7 mouse cellular contexts compared by ENCODE assay signal in the genomic region with DNA sequence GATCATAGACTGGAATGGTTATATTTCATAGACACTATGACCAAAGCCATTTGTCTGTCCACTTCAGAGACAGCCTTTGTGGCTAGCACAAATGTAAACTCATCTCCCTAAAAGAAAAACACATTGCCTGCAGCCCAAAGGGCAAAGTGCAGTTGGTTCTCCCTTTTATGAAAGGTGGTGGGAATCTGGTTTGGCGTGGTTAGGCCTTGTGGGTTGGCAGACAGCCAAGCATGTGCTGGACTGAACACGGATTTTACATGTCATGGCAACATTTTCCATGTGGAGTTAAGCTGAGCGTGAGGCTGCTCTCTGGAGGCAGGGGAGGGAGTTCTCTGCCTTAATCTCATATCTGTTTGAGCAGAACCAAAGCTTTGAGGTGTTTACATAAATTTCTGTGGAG.
DNase-seq lines count a peak whose midpoint lies in the region; ATAC-seq lines count a peak whose summit lies in the region.

No protein-coding gene starts in this region.

- ATAC-seq in midbrain, embryonic 14.5 days (ENCODE audit: low FRiP score, low TSS enrichment): no peak
- ATAC-seq in midbrain, embryonic 15.5 days (replicated peaks): no peak
- ATAC-seq in heart, embryonic 15.5 days (replicated peaks; ENCODE audit: insufficient number of reproducible peaks, insufficient read depth, low FRiP score, low read depth): no peak
- no peak for ATAC-seq in limb, embryonic 12.5 days (ENCODE audit: insufficient number of reproducible peaks, insufficient read depth, low FRiP score, low TSS enrichment, low read depth)
- peak; percentile 72 for ATAC-seq in stomach, embryonic 15.5 days (ENCODE audit: insufficient read depth, low FRiP score, low read depth)
- ATAC-seq in cerebellum, adult (ENCODE audit: insufficient number of reproducible peaks, low FRiP score, low TSS enrichment): no peak
- no peak for ATAC-seq in hindbrain, embryonic 12.5 days (ENCODE audit: low FRiP score)

- DNase-seq in midbrain, embryonic 14.5 days: peak; percentile 29

- H3K9me3 ChIP-seq in midbrain, embryonic 14.5 days (ENCODE audit: control insufficient read depth, low read length): no peaks in the 10 kb centered on the region
- no peaks in the 10 kb centered on the region for H3K9me3 ChIP-seq in midbrain, embryonic 15.5 days
- H3K9me3 ChIP-seq in heart, embryonic 15.5 days (replicated peaks): no peaks in the 10 kb centered on the region
- no peaks in the 10 kb centered on the region for H3K9me3 ChIP-seq in limb, embryonic 12.5 days
- H3K9me3 ChIP-seq in stomach, embryonic 15.5 days: no peaks in the 10 kb centered on the region
- no peaks in the 10 kb centered on the region for H3K9me3 ChIP-seq in hindbrain, embryonic 12.5 days (replicated peaks)

- no peaks in the 10 kb centered on the region for H3K4me1 ChIP-seq in midbrain, embryonic 14.5 days (ENCODE audit: control insufficient read depth, insufficient read depth, low read length)
- no peaks in the 10 kb centered on the region for H3K4me1 ChIP-seq in midbrain, embryonic 15.5 days
- H3K4me1 ChIP-seq in heart, embryonic 15.5 days (replicated peaks): peaks cover 23% of the 10 kb centered on the region
- H3K4me1 ChIP-seq in limb, embryonic 12.5 days (replicated peaks): peaks cover 17% of the 10 kb centered on the region
- peaks cover 7% of the 10 kb centered on the region; the same call in 1 of the 2 replicates for H3K4me1 ChIP-seq in stomach, embryonic 15.5 days
- H3K4me1 ChIP-seq in hindbrain, embryonic 12.5 days: 0 out of 2 replicates have a peak, but pooled peaks cover 2% of the 10 kb centered on the region

- no peak overlapping the region for H3K9ac ChIP-seq in midbrain, embryonic 14.5 days (replicated peaks; ENCODE audit: low read length)
- no peak overlapping the region for H3K9ac ChIP-seq in midbrain, embryonic 15.5 days
- no peak overlapping the region for H3K9ac ChIP-seq in heart, embryonic 15.5 days
- H3K9ac ChIP-seq in limb, embryonic 12.5 days (replicated peaks): no peak overlapping the region
- no peak overlapping the region for H3K9ac ChIP-seq in stomach, embryonic 15.5 days
- no peak overlapping the region for H3K9ac ChIP-seq in hindbrain, embryonic 12.5 days

- no peak overlapping the region for H3K27ac ChIP-seq in midbrain, embryonic 14.5 days (replicated peaks; ENCODE audit: low read depth, low read length)
- H3K27ac ChIP-seq in midbrain, embryonic 15.5 days: no peak overlapping the region
- peak overlapping the region; percentile 48; the same call in 1 of the 2 replicates for H3K27ac ChIP-seq in heart, embryonic 15.5 days
- H3K27ac ChIP-seq in limb, embryonic 12.5 days: peak overlapping the region; percentile 18; the same call in 1 of the 2 replicates
- peak overlapping the region; percentile 85 for H3K27ac ChIP-seq in stomach, embryonic 15.5 days
- H3K27ac ChIP-seq in hindbrain, embryonic 12.5 days: no peak overlapping the region

- H3K4me3 ChIP-seq in midbrain, embryonic 14.5 days (replicated peaks; ENCODE audit: low read depth, low read length): no peak overlapping the region
- H3K4me3 ChIP-seq in midbrain, embryonic 15.5 days: no peak overlapping the region
- no peak overlapping the region for H3K4me3 ChIP-seq in heart, embryonic 15.5 days
- no peak overlapping the region for H3K4me3 ChIP-seq in limb, embryonic 12.5 days (replicated peaks)
- H3K4me3 ChIP-seq in stomach, embryonic 15.5 days (replicated peaks): no peak overlapping the region
- H3K4me3 ChIP-seq in hindbrain, embryonic 12.5 days: no peak overlapping the region

- no peaks in the 10 kb centered on the region for H3K36me3 ChIP-seq in midbrain, embryonic 14.5 days (ENCODE audit: control insufficient read depth, insufficient read depth, low read length)
- no peaks in the 10 kb centered on the region for H3K36me3 ChIP-seq in midbrain, embryonic 15.5 days (replicated peaks)
- H3K36me3 ChIP-seq in heart, embryonic 15.5 days: no peaks in the 10 kb centered on the region
- no peaks in the 10 kb centered on the region for H3K36me3 ChIP-seq in limb, embryonic 12.5 days
- H3K36me3 ChIP-seq in stomach, embryonic 15.5 days: no peaks in the 10 kb centered on the region
- no peaks in the 10 kb centered on the region for H3K36me3 ChIP-seq in hindbrain, embryonic 12.5 days

- no peaks in the 10 kb centered on the region for H3K27me3 ChIP-seq in midbrain, embryonic 14.5 days (ENCODE audit: control insufficient read depth, insufficient read depth, low read length)
- no peaks in the 10 kb centered on the region for H3K27me3 ChIP-seq in midbrain, embryonic 15.5 days (replicated peaks)
- H3K27me3 ChIP-seq in heart, embryonic 15.5 days: no peaks in the 10 kb centered on the region
- H3K27me3 ChIP-seq in limb, embryonic 12.5 days: no peaks in the 10 kb centered on the region
- H3K27me3 ChIP-seq in stomach, embryonic 15.5 days (replicated peaks): no peaks in the 10 kb centered on the region
- H3K27me3 ChIP-seq in hindbrain, embryonic 12.5 days: no peaks in the 10 kb centered on the region

- 57% methylated on average over 3 of the region's 3 CpGs for WGBS in midbrain, embryonic 14.5 days
- WGBS in midbrain, embryonic 15.5 days: 50% methylated on average over 3 of the region's 3 CpGs
- WGBS in heart, embryonic 15.5 days: 32% methylated on average over 3 of the region's 3 CpGs
- 27% methylated on average over 3 of the region's 3 CpGs for WGBS in limb, embryonic 12.5 days
- 10% methylated on average over 3 of the region's 3 CpGs for WGBS in stomach, embryonic 15.5 days
- 53% methylated on average over 3 of the region's 3 CpGs for WGBS in hindbrain, embryonic 12.5 days

- H3K4me2 ChIP-seq in midbrain, embryonic 14.5 days (ENCODE audit: low read length): no peak overlapping the region
- no peak overlapping the region for H3K4me2 ChIP-seq in midbrain, embryonic 15.5 days
- no peak overlapping the region for H3K4me2 ChIP-seq in heart, embryonic 15.5 days
- H3K4me2 ChIP-seq in limb, embryonic 12.5 days: no peak overlapping the region
- H3K4me2 ChIP-seq in stomach, embryonic 15.5 days: no peak overlapping the region
- no peak overlapping the region for H3K4me2 ChIP-seq in hindbrain, embryonic 12.5 days (replicated peaks)

Comparison
In these comparisons a context has a peak if more than half of its experiments do, and no peak if none do; other contexts are left out.
1. H3K27ac ChIP-seq: peak in heart, embryonic 15.5 days (single experiment), limb, embryonic 12.5 days (single experiment) and stomach, embryonic 15.5 days (single experiment); none in midbrain, embryonic 14.5 days (single experiment), midbrain, embryonic 15.5 days (single experiment) and hindbrain, embryonic 12.5 days (single experiment).